Mouse (Mus musculus) hindbrain, embryonic 10.5 days (tissue): ENCODE measurements around the gene Vmn1r157. TPM values are rescaled to one million over a fixed set of nuclear protein-coding genes. Genes with fewer than 3 reads are reported as not detected.
"Not testable (repeated sequence)": the region's sequence is repeated elsewhere in the genome, so short reads cannot be mapped to it uniquely, and the experiment has no call there.

Experiments
- DNase-seq: peaks from one replicate; pipeline ENCODE4 v3.0.0-alpha.2; 2017; ENCODE audit warnings: low spot score
- H3K27ac ChIP-seq: fragments of 300-500 bp; sonication (generic); 2 replicates; pipeline ENCODE4 v1.5.1; 2016; ENCODE audit warnings: mild to moderate bottlenecking, moderate library complexity
- H3K27me3 ChIP-seq: fragments of 300-500 bp; sonication (generic); 2 replicates; pipeline ENCODE4 v1.6.1; 2016; ENCODE audit warnings: mild to moderate bottlenecking; ENCODE audit not compliant: poor library complexity, insufficient read depth, severe bottlenecking
- H3K36me3 ChIP-seq: fragments of 300-500 bp; sonication (generic); 2 replicates; pipeline ENCODE4 v1.6.1; 2016; ENCODE audit warnings: mild to moderate bottlenecking, moderate library complexity
- H3K4me1 ChIP-seq: fragments of 300-500 bp; sonication (generic); replicated peaks from 2 replicates; pipeline ENCODE4 v1.6.1; 2016; ENCODE audit warnings: mild to moderate bottlenecking
- H3K4me3 ChIP-seq: fragments of 300-500 bp; sonication (generic); 2 replicates; pipeline ENCODE4 v1.5.1; 2016; ENCODE audit warnings: mild to moderate bottlenecking, moderate library complexity
- H3K9me3 ChIP-seq: fragments of 300-500 bp; sonication (generic); 2 replicates; pipeline ENCODE4 v1.6.1; 2016; ENCODE audit warnings: mild to moderate bottlenecking, moderate library complexity
- WGBS: fragments of 180-500 bp; shearing (Covaris S2); methylation state at CpG from one replicate; pipeline ENCODE4 v1.1.7; 2016; 5-methylcytosine and 5-hydroxymethylcytosine counted together
- polyA plus RNA-seq: library from polyadenylated mRNA; unstranded; fragments of >200 nt; fragmentation: Nextera tagmentation; extraction: Ambion mirVana; gene quantifications from 2 replicates; pipeline ENCODE4 v1.2.1, GENCODE M21; 2016

Vmn1r157 gene
- not detected in 2 replicates for polyA plus RNA-seq

DNA sequence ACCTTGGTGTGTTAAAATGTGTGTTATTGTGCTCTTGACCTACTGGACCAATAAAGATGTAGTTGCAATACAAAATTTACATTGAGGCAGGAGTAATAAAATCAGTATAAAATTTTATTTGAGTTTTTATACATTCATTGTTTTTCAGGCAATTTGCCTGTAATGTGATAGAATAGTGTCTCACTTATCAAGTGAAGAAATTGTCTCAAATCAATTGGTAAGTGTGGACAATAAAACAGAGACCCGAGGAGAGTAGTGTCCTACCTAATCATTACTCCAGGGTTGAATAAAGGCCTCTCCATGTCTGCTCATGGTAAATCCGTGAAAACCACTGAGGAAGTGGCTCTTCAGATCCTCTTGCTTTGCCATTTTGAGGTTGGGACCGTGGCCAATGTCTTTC is at the start of gene Vmn1r157:
TSS of gene Vmn1r157 (plus strand) at position 301 of the 400 bp plus-strand sequence.
- H3K4me1 ChIP-seq, DNase-seq, H3K27me3 ChIP-seq, H3K36me3 ChIP-seq, H3K9me3 ChIP-seq, H3K4me3 ChIP-seq, H3K27ac ChIP-seq: not testable (repeated sequence)
- 43% methylated on average over 2 of the region's 3 CpGs for WGBS

DNA sequence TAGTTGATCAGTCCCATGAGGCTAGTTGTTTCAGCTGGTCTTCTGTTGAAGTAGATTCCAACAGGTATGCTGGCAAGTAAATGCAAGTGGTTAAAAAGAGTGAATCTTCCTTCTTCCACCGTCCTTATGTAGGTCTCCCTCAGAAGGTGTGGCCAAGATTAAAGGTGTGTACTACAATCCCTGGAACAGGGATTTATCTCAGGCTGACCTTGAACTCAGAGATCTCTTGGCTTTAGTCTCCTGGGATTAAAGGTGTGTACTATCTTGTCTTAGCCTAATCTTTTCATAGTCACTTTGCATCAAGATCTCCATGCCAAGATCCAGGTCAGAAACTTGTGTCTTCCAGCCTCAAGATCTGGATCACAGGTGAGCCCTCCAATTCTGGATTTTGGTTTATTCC is 41.9 kb upstream of the Vmn1r157 start, which contains the start of gene Gm4567:
TSS of gene Gm4567 (minus strand) at position 101 of the 400 bp plus-strand sequence.
- not testable (repeated sequence) for H3K27me3 ChIP-seq, H3K36me3 ChIP-seq, H3K27ac ChIP-seq, H3K9me3 ChIP-seq, H3K4me1 ChIP-seq, DNase-seq, H3K4me3 ChIP-seq
- no CpG with 5 or more reads among the region's 1 CpGs for WGBS

DNA sequence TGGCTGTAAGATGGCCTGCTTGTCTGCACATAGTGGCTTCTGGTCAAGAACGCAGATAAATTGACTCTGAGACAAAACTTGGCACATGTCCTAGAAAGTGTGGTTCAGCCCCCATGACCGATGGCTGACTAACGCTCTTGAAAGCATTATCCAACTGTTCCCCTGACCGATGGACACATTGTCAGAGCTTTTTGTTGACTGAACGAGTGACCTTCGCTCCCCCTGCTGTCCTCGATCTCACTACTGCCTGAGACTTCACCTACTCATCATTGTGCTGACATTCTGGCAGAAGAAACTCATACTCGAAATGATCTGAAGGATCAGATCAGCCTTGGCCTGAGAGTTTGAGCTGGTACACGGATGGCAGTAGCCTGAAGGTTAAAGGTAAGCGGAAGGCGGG is 14.5 kb downstream of the Vmn1r157 start:
- H3K9me3 ChIP-seq, result peaks cover 12% of the 10 kb centered on the region
- H3K4me1 ChIP-seq, H3K27ac ChIP-seq, H3K27me3 ChIP-seq, H3K4me3 ChIP-seq, H3K36me3 ChIP-seq, DNase-seq: not testable (repeated sequence)
- 94% methylated on average over 7 of the region's 11 CpGs for whole genome bisulfite sequencing

DNA sequence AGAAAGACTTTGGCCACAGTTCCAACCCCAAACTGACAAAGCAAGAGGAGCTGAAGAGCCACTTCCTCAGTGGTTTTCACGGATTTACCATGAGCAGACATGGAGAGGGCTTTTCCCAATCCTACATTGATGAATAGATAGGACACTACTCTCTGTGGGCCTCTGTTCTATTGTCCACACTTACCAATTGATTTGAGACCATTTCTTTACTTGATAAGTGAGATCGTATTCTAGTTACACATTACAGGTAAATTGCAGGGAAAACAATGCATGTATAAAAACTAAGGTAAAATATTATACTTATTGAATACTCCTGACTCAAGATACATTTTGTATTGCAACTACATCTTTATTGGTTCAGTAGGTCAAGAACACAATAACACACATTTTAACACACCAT is 29.2 kb downstream of the Vmn1r157 start, which contains the start of gene Vmn1r158:
TSS of gene Vmn1r158 (minus strand) at position 101 of the 400 bp plus-strand sequence.
- peaks cover 28% of the 10 kb centered on the region for H3K9me3 ChIP-seq
- H3K27ac ChIP-seq, H3K4me3 ChIP-seq, DNase-seq, H3K4me1 ChIP-seq, H3K27me3 ChIP-seq, H3K36me3 ChIP-seq: not testable (repeated sequence)
- WGBS, result 68% methylated on average over 2 of the region's 2 CpGs

Other genes starting within 250 kb of the Vmn1r157 start
- not detected in 2 replicates for gene Vmn1r152, start 238.7 kb upstream of the Vmn1r157 start, polyA plus RNA-seq
- gene Gm8677, start 226.8 kb upstream of the Vmn1r157 start, polyA plus RNA-seq, result not detected in 2 replicates
- gene Gm4201, start 196.4 kb upstream of the Vmn1r157 start, polyA plus RNA-seq, result not detected in 2 replicates
- gene Gm4565, start 173.6 kb upstream of the Vmn1r157 start, polyA plus RNA-seq, result not detected in 2 replicates
- gene Vmn1r155, start 103.7 kb upstream of the Vmn1r157 start, polyA plus RNA-seq, result not detected in 2 replicates
- not detected in 2 replicates for gene Gm8693, start 69.4 kb upstream of the Vmn1r157 start, polyA plus RNA-seq
- gene Gm4567, start 42.0 kb upstream of the Vmn1r157 start, polyA plus RNA-seq, result not detected in 2 replicates
- not detected in 2 replicates for gene Vmn1r158, start 29.1 kb downstream of the Vmn1r157 start, polyA plus RNA-seq
- not detected in 2 replicates for gene Vmn1r159, start 81.9 kb downstream of the Vmn1r157 start, polyA plus RNA-seq
- not detected in 2 replicates for gene Vmn1r160, start 109.5 kb downstream of the Vmn1r157 start, polyA plus RNA-seq
- gene Gm4214, start 223.0 kb downstream of the Vmn1r157 start, polyA plus RNA-seq, result not detected in 2 replicates